Mouse (Mus musculus) heart, adult 2 months (tissue): Measurements from ENCODE around the gene Cd200r4. TPM values are rescaled to one million over a fixed set of nuclear protein-coding genes. Genes with fewer than 3 reads are reported as not detected.

Experiments
- DNase-seq, 2 experiments: peaks; one replicate each; pipeline ENCODE4 v3.0.0; 2021
- H3K27ac ChIP-seq: fragments of 200-600 bp; 2 replicates; pipeline ENCODE4 v1.8.1; 2022
- H3K27me3 ChIP-seq: fragments of 200-500 bp; 2 replicates; pipeline ENCODE4 v1.6.1; 2012; ENCODE audit warnings: mild to moderate bottlenecking, low read length, inconsistent platforms, mixed read lengths; ENCODE audit not compliant: control insufficient read depth, insufficient read depth
- H3K36me3 ChIP-seq: fragments of 200-500 bp; 2 replicates; pipeline ENCODE4 v1.6.1; 2012; ENCODE audit warnings: low read length, inconsistent platforms; ENCODE audit not compliant: control insufficient read depth, insufficient read depth
- H3K4me1 ChIP-seq: fragments of 200-500 bp; 2 replicates; pipeline ENCODE4 v1.6.1; 2011; ENCODE audit warnings: low read length; ENCODE audit not compliant: control insufficient read depth, insufficient read depth
- H3K4me3 ChIP-seq: fragments of 200-600 bp; 2 replicates; pipeline ENCODE4 v1.8.1; 2022
- H3K79me2 ChIP-seq: fragments of 200-500 bp; replicated peaks from 2 replicates; pipeline ENCODE4 v1.6.1; 2012; ENCODE audit warnings: mild to moderate bottlenecking, inconsistent platforms, low read length, moderate library complexity, mixed read lengths; ENCODE audit not compliant: control insufficient read depth, insufficient read depth
- H3K9ac ChIP-seq: fragments of 200-500 bp; 2 replicates; pipeline ENCODE4 v1.6.1; 2012; ENCODE audit warnings: low read depth, mild to moderate bottlenecking, control low read depth, inconsistent platforms, low read length, mixed read lengths
- CTCF ChIP-seq: fragments of 200-600 bp; IDR thresholded peaks from 2 replicates; pipeline ENCODE4 v1.8.1; 2022; ENCODE audit warnings: antibody characterized with exemption, mild to moderate bottlenecking, moderate library complexity
- EP300 ChIP-seq: fragments of 200-500 bp; IDR thresholded peaks from 2 replicates; pipeline ENCODE4 v1.6.1; 2011; ENCODE audit warnings: low read depth, low read length, control low read depth; ENCODE audit not compliant: insufficient read depth
- POLR2A ChIP-seq: fragments of 200-500 bp; IDR thresholded peaks from 2 replicates; pipeline ENCODE4 v1.6.1; 2011; ENCODE audit warnings: mild to moderate bottlenecking, low read depth, low read length, control low read depth; ENCODE audit not compliant: insufficient read depth
- WGBS: fragments of 180-500 bp; shearing (Covaris S2); methylation state at CpG from one replicate; pipeline ENCODE4 v1.1.7; 2018; 5-methylcytosine and 5-hydroxymethylcytosine counted together
- intact Hi-C: fragments of 180-260 bp; cut with DNase I; formaldehyde crosslinking; loops from one replicate; pipeline ENCODE4 v1.15.1; 2025
- polyA plus RNA-seq: library from polyadenylated mRNA; depleted of rRNA; stranded (reverse); fragments of >200 nt; gene quantifications from 2 replicates; pipeline ENCODE4 v1.2.3, GENCODE M21; 2012
- total RNA-seq, 2 experiments: library from RNA; stranded (reverse); gene quantifications; 2 replicates each; pipeline ENCODE4 v1.2.3; 2021

The Cd200r4 gene
- total and polyA plus RNA-seq, 3 experiments = 0.16 TPM; not detected in 2

- no peaks in the 10 kb centered on the region for H3K27me3 ChIP-seq
- H3K79me2 ChIP-seq = no peaks in the 10 kb centered on the region
- no peak overlapping the region for H3K4me3 ChIP-seq
- no peak overlapping the region for H3K9ac ChIP-seq
- WGBS = 59% methylated on average over 6 of the region's 6 CpGs
- DNase-seq = no peak
- H3K4me1 ChIP-seq = no peaks in the 10 kb centered on the region
- intact Hi-C loops = no loop called here
- no peaks in the 10 kb centered on the region for H3K36me3 ChIP-seq
- no peak for TF ChIP-seq EP300
- TF ChIP-seq CTCF = no peak
- no peak for TF ChIP-seq POLR2A
- no peak overlapping the region for H3K27ac ChIP-seq
Measured at GRCm38 (mm10) chr16:44772577-44772976, 39.0 kb upstream of the Cd200r4 start.

- WGBS = 62% methylated on average over 3 of the region's 3 CpGs
- intact Hi-C loops = no loop called here
- no peaks in the 10 kb centered on the region for H3K27me3 ChIP-seq
- no peak for TF ChIP-seq EP300
- TF ChIP-seq POLR2A = no peak
- H3K27ac ChIP-seq = no peak overlapping the region
- no peak overlapping the region for H3K9ac ChIP-seq
- no peak overlapping the region for H3K4me3 ChIP-seq
- no peak for DNase-seq
- H3K79me2 ChIP-seq = no peaks in the 10 kb centered on the region
- no peaks in the 10 kb centered on the region for H3K36me3 ChIP-seq
- H3K4me1 ChIP-seq = no peaks in the 10 kb centered on the region
Measured at GRCm38 (mm10) chr16:44773673-44774072, 37.9 kb upstream of the Cd200r4 start.

- H3K27ac ChIP-seq = no peak overlapping the region
- no peaks in the 10 kb centered on the region for H3K79me2 ChIP-seq
- TF ChIP-seq EP300 (no peak), CTCF (no peak), POLR2A (no peak)
- no peak for DNase-seq
- no peaks in the 10 kb centered on the region for H3K36me3 ChIP-seq
- H3K4me3 ChIP-seq = no peak overlapping the region
- intact Hi-C loops = no loop called here
- no peak overlapping the region for H3K9ac ChIP-seq
- H3K27me3 ChIP-seq = no peaks in the 10 kb centered on the region
- H3K4me1 ChIP-seq = no peaks in the 10 kb centered on the region
- WGBS = 80% methylated on average over 6 of the region's 6 CpGs
Measured at GRCm38 (mm10) chr16:44774201-44774600, 37.3 kb upstream of the Cd200r4 start.

DNA sequence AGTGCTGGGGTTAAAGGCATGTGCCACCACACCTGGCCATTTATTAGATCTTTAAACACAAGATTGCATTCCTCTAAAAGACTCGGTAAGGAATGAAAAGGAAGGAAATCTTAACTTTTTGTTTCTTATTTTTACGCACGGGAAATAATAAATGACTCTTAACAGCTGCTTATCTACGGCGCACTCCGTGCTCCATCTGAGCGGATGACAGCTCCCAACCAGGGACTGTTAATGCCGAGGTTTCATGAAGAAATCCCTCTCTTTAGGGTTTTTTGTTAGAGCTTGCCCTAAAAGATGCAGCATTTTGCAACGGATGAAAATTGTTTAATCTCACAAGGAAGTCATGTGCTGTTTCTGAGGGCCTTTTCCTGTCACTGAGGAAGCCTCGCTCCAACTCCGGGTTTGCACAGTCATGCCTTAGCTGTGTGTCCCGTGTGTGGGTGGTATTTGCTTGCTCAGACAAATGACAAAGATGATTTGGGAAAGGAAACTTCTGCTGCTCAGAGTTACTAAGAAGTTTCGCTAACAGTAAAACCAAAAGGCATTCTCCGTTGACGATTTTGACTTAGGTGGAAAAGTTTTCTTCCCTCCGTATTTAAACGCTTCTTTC is 32.9 kb upstream of the Cd200r4 start:
- peak; percentile 22 to 54 for DNase-seq
- Histone ChIP-seq H3K4me3 (peak overlapping the region; percentile 26; the same call in 1 of the 2 replicates), H3K27me3 (no peaks in the 10 kb centered on the region), H3K27ac (peak overlapping the region; percentile 20; the same call in 1 of the 2 replicates), H3K79me2 (no peaks in the 10 kb centered on the region), H3K36me3 (no peaks in the 10 kb centered on the region), H3K9ac (no peak overlapping the region), H3K4me1 (no peaks in the 10 kb centered on the region)
- TF ChIP-seq EP300 (no peak), POLR2A (no peak), CTCF (no peak)
- intact Hi-C loops = no loop called here
- 29% methylated on average over 17 of the region's 17 CpGs for WGBS

- Histone ChIP-seq H3K4me3 (no peak overlapping the region), H3K27me3 (no peaks in the 10 kb centered on the region), H3K36me3 (no peaks in the 10 kb centered on the region), H3K79me2 (no peaks in the 10 kb centered on the region), H3K27ac (no peak overlapping the region), H3K4me1 (no peaks in the 10 kb centered on the region), H3K9ac (no peak overlapping the region)
- WGBS = 91% methylated on average over 5 of the region's 5 CpGs
- TF ChIP-seq POLR2A (no peak), CTCF (no peak), EP300 (no peak)
- intact Hi-C loops = no loop called here
- DNase-seq = no peak
Measured at GRCm38 (mm10) chr16:44779494-44779893, 32.0 kb upstream of the Cd200r4 start.

DNA sequence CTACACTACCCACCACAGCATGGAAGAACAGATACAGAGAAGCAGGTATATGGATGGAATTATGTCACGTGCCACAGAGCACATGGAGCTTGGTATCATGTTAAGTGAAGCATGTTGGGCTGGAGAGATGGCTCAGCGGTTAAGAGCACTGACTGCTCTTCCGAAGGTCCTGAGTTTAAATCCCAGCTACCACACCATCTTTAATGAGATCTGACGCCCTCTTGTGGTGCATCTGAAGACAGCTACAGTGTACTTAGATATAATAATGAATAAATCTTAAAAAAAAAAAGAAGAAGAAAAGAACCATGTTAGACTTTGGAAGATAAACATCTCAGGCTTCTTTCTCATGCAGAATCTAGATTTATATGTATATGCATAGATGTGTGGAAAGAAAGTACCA is 30.8 kb upstream of the Cd200r4 start:
- 69% methylated on average over 4 of the region's 4 CpGs for WGBS
- Histone ChIP-seq H3K9ac (no peak overlapping the region), H3K4me3 (no peak overlapping the region), H3K27me3 (no peaks in the 10 kb centered on the region), H3K4me1 (no peaks in the 10 kb centered on the region), H3K27ac (no peak overlapping the region), H3K36me3 (no peaks in the 10 kb centered on the region), H3K79me2 (no peaks in the 10 kb centered on the region)
- no peak for DNase-seq
- intact Hi-C loops = no loop called here
- peak; percentile 13; the same call in 1 of the 2 replicates for TF ChIP-seq CTCF
- TF ChIP-seq POLR2A = no peak
